Mouse (Mus musculus): ENCODE data around the gene Pold4.

The Pold4 gene

DNA sequence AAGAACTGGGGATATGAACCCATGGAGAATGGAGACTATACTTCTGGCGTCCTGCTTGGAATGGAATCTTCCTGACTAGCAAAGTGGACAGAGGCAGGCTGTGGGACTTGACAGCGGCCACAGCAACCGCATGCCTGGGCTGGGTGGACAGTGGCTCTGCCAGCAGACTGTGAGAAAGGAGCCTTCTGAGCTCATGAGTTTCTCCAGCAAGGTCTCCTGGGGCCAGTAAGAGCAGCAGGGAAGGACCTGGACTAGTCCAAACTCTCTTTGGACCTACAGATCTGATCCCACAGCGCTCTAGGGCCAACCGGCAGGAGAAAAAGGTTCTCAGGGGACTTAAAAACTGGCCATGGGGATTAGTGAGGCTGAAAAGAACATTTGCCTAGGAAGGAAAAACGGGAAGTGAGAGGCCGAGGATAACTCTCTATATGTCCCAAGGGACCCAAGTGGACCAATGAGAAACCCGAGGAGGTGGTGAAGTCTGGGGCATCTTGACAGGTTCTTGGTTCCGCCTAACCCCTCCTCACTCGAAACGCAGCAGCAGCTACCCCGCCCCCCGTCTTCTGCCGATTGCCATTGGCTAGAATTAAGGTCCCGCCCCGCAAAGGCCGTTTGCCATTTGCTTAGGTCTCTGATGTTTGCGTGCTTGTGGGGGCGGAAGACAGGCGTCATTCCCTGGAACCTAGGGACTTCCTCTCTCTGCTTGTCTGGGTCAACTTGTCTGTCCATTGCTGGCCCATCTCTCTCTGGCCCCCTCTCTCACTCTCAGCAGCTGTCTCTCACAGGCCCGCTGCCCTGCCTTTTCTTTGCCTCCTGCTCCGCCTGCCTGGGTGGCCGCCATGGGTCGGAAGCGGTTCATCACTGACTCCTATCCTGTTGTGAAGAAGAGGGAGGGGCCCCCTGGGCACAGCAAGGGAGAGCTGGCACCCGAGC is at the start of gene Pold4:
Gene Pold4, plus strand, starts transcription at position 647 of the 933 bp plus-strand sequence.
- DNase-seq (ENCODE audit: low read depth, low spot score), result peak; percentile 67

GRCm38 (mm10) chr19:4183689-4184088 is 48.0 kb upstream of the Pold4 start:
- DNase-seq (ENCODE audit: low read depth, low spot score), result no peak

DNA sequence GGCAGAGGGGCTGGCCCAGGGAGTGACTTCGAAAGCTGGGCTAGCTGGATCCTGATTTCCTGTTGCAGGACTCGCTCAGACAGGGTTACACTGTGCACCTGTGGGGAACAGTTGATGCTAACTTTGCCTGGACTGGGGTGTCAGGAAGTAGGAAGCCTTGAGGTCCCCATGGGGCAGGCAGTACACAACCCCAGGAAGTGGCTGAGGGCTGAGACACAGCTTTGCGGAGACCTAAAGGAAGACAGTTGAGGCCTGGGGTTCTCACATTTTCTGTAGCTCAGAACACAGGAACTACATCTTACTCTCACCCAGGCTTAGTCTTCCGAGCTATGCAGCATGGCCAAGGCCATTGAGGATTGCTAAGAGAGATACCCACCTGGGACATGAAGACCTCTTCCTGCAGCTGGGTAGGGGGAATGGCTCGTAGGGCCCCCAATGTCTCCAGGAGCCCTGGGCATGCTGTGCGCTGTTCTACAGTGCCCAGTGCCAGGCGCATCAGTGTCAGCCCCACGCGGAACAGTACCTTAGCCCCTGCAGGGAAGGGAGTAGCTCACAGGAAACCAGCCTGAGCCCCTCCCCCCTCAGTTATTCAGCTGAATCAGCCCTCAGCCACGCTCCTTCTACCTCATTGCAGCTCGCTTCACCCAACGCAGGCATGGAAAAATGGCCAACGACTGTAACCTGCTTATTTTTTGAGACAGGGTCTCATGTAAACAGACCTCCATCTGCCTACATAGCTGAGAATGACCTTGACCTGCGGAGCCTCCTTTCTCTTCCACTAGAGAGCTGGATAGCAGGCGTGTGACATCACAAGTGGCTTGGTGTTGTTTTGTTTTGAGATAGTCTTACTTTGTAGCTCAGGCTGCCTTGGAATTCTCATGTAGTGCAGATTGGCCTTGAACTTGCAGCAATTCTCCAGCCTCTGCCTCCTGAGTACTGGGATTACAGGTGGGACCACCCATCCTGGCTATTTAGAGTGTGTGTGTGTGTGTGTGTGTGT is 46.4 kb upstream of the Pold4 start:
- DNase-seq (ENCODE audit: low read depth, low spot score), result no peak

GRCm38 (mm10) chr19:4187303-4187702 is 44.4 kb upstream of the Pold4 start:
- DNase-seq (ENCODE audit: low read depth, low spot score), result no peak

- no peak for DNase-seq (ENCODE audit: low read depth, low spot score)
Measured at GRCm38 (mm10) chr19:4189051-4189620, 42.6 kb upstream of the Pold4 start.

- DNase-seq (ENCODE audit: low read depth, low spot score), result no peak
Measured at GRCm38 (mm10) chr19:4190831-4191334, 40.8 kb upstream of the Pold4 start, which contains the start of gene Tbc1d10c. Gene Tbc1d10c (minus strand): TSS chr19:4191284.

DNA sequence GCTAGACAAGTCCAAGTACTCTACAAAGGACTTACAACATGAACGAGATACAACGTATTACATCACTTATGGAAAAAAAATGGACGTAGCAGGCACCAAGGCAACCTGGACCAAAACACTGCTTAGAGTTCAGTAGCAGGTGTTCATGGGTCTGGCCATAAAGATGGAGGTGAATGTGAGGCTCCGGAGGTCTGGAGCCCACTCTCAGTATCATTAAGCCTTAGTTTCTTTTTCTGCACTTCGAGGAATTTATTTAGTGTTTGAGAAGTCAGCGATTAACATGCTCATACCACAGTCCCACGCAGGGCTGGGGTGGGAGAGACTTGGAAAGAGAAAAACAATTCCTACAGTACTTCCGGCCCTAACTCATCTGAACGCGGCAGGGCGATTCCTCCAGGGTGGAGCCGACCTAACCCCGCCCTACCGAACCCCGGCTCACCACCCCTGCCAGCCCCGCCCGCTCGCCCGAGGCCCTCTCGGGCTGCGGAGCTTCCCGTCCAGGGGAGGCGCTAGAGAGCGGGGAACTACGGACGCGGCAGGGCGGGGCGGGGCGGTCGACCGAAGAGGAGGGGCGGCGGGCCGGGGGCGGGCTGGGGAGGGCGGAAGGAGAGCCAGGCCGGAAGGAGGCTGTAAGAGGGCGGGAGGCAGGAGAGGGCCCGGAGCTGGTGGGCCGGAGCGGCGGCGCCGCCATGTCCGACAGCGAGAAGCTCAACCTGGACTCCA is 40.0 kb upstream of the Pold4 start, which contains the start of gene Ppp1ca:
Gene Ppp1ca, plus strand, starts transcription at position 538 of the 723 bp plus-strand sequence.
- DNase-seq (ENCODE audit: low read depth, low spot score), result peak; percentile 83

DNA sequence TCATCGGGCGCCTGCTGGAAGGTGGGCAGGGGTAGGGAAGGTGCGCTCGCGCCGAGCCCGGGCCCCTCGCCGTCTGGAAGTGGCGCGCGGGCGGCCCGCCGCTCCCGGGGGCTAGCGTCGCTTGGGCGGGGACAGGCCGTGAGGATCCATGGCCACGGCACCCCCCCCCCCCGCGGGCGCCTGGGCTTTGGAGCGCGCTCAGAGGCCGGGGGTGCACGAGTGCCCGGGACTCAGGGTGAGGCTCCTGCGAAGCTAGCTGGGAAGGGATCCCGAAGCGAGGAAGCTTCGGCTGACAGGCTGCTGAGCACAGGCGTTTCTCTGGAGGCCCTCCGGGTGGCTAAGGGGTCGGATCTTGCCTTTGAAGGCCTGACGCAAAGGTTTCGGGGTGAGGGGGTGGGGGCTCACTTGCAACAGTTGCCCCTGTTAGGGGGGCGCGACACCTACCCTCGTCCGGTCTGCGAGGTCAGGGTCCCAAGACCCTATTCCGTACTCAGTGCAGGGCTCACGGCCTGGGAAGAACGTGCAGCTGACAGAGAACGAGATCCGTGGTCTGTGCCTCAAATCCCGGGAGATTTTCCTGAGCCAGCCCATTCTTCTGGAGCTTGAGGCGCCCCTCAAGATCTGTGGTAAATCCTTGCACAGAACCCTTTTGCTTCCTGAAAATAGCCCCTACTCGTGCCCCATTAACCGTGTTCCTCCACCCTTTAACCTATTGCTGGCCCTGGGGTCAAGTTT is 39.3 kb upstream of the Pold4 start:
- DNase-seq (ENCODE audit: low read depth, low spot score), result no peak

- no peak for DNase-seq (ENCODE audit: low read depth, low spot score)
Measured at GRCm38 (mm10) chr19:4193129-4193528, 38.6 kb upstream of the Pold4 start.

DNA sequence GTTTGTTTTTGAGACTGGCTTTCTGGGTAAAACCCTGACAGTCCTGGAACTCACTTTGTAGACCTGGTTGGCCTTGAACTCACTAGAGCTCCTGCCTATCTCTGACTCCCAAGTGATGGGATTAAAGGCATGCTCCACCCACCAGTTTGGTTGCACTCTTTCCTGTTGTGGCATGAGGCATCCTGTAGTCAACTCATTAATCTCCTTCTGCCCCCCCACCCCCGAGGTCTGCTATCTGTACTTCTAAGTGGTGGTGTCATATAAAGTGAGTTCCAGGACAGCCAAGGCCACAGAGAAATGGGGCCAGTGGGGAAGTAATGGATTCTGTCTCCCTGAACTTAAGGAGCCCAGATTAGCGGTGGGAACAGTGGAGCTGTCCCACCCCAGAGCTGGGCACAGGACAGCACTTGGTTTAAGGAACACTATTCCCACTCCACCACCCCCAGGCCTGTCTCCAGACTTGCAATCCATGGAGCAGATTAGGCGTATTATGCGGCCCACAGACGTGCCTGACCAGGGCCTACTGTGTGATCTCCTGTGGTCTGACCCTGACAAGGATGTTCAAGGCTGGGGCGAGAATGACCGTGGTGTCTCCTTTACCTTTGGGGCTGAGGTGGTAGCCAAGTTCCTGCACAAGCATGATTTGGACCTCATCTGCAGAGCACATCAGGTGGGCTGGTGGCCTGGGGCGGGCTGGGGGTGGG is 37.5 kb upstream of the Pold4 start:
- DNase-seq (ENCODE audit: low read depth, low spot score), result no peak

GRCm38 (mm10) chr19:4194776-4195650 is 36.7 kb upstream of the Pold4 start:
- no peak for DNase-seq (ENCODE audit: low read depth, low spot score)

DNA sequence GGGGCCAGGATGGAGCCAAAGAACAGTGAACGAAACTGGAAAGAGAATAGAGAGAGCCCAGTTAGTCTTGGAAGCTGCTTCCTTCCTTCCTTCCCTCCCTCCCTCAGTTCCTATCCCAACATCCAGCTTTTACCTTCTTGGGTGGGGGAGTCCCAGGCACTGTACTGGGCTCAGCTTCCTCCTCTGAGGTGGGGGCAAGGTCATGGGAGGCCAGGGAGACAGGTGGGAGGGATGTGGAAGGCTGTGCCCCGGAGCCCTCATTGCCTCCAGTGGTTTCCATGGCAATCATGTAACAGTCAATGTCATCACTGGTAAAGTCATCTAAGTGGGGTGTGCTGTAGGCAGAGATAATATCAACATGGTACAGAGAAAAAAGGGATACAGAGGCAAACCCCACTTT is 35.7 kb upstream of the Pold4 start:
- DNase-seq (ENCODE audit: low read depth, low spot score), result no peak

DNA sequence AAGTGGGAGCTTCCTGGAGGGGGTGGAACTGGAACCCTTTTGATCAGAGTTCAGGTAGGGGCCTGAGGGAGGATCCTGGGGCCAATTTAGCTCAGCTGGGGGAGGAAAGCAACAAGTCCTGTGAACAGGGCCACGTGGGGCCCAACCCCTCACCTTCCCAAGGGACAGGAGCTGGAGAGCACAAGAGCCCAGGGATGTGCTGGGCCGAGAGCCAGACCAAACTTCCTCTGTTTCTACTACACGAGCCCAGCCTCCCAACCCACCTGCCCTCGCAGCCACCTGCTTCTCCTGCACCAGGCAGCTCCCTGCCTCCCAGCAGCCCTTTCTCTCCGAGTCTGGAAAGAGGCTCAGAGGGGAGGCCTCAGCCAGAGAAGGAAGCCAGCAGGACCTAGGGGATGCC is 35.2 kb upstream of the Pold4 start:
- DNase-seq (ENCODE audit: low read depth, low spot score), result no peak

DNA sequence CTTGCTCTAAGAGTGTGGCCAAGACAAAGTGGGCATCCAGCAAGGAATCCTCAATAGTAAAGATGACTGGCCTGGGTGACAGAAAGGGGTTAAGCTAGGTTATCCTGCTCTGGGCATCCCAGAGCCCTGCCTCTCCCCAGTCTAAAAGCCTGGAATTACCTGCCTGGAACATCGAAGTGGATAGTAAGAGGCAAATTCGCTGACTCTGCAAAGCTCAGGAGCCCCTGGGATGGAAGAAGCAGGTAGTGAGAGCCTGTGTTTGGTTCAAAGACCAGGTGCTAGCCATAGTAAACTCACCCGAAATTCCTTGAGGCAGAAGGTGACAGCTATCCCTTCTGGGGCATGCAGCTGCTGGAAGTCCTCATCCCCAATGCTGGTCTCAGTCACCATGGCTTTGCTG is 34.5 kb upstream of the Pold4 start:
- no peak for DNase-seq (ENCODE audit: low read depth, low spot score)

DNA sequence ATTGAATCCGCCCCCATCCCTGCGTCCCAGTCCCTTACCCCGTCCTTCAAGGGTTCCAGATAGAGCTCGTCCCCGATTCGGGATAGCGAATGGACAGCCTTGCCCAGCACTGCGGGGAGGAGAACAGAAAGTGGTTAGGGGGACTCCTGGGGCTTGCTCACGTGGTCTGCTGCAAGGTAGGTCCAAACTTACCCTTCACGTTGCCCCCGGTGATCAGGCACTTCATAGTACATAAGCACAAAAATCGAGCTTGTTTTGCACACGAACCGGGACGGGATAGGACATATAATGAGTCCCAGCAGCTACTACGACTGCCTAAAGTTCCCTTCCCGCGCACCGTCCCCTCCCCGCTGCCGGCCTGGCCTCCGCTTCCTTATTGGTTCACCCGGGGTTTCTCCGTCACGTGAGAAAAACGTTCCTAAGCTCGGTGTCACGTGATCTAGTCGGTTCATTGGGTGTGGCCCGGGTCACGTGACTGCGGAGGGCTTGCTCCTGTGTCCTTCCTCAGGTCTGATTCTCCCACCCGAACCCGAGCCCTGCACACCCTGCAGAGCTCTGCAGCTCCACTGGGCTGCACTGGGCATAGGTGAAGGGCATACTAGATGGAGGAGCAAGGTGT is 30.3 kb upstream of the Pold4 start, which contains the start of gene Rad9a:
Gene Rad9a, minus strand, starts transcription at position 372 of the 619 bp plus-strand sequence.
- DNase-seq (ENCODE audit: low read depth, low spot score), result peak; percentile 92

DNA sequence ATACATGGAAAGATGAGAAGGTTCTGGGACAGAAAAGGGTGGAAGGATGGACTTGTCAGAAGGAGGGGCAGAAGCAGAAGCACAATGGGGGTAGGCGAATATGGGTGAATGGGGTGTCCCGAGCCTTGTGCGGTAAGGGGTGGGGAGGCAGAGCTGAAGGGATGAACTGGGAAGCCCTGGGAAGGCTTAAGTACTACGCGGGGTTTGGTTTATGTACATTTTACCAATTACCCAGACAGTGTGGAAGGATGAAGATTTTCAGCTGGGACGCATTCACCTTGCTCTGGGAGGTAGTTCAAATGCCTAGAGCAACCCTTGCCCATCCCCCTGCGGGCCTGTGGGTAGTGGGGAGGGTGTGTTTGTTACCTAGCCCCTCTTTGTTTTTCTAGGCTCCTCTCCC is 29.6 kb upstream of the Pold4 start:
- DNase-seq (ENCODE audit: low read depth, low spot score), result no peak

DNA sequence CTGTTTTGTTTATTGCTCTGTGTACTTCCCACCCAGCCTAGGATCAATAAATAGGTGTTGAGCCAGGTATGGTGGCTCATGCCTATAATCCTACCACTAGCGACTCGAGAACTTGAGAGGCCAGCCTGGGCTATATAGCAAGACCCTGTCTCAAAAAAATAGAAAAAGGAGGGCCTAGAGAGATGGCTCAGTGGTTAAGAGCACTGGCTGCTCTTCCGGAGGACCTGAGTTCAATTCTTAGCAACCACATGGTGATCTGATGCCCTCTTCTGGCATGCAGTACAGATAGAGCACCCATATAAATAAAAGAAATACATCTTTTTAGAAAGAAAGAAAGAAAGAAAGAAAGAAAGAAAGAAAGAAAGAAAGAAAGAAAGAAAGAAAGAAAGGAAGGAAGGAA is 28.6 kb upstream of the Pold4 start:
- DNase-seq (ENCODE audit: low read depth, low spot score), result no peak

All from WW6 (cell line).